Mouse (Mus musculus) intestine, embryonic 14.5 days (tissue): ENCODE data around the gene Veph1. TPM values are rescaled to one million over a fixed set of nuclear protein-coding genes. Genes with fewer than 3 reads are reported as not detected.
A peak's percentile ranks its signal among the peaks of the same experiment; 100 is the strongest.

Experiments used
- ATAC-seq: fragments of 200-750 bp; cut with Nextera tagmentation; replicated peaks from 2 replicates; pipeline ENCODE4 v1.8.0; 2017; ENCODE audit warnings: low read depth, moderate number of reproducible peaks, moderate TSS enrichment, moderate library complexity; ENCODE audit not compliant: low FRiP score, low TSS enrichment
- DNase-seq: peaks from one replicate; pipeline ENCODE4 v3.0.0-alpha.2; 2018; ENCODE audit warnings: low spot score
- H3K27ac ChIP-seq: fragments of 300-500 bp; sonication (generic); 2 replicates; pipeline ENCODE4 v1.5.1; 2014; ENCODE audit warnings: low read depth, mild to moderate bottlenecking, control low read depth
- H3K27me3 ChIP-seq: fragments of 300-500 bp; sonication (generic); replicated peaks from 2 replicates; pipeline ENCODE4 v1.6.1; 2014; ENCODE audit warnings: low read length, control low read depth; ENCODE audit not compliant: control insufficient read depth, insufficient read depth
- H3K36me3 ChIP-seq: fragments of 300-500 bp; sonication (generic); 2 replicates; pipeline ENCODE4 v1.6.1; 2014; ENCODE audit warnings: low read length, control low read depth; ENCODE audit not compliant: control insufficient read depth, insufficient read depth
- H3K4me1 ChIP-seq: fragments of 300-500 bp; sonication (generic); replicated peaks from 2 replicates; pipeline ENCODE4 v1.6.1; 2014; ENCODE audit warnings: low read length, control low read depth, mixed read lengths; ENCODE audit not compliant: control insufficient read depth, insufficient read depth
- H3K4me2 ChIP-seq: fragments of 300-500 bp; sonication (generic); 2 replicates; pipeline ENCODE4 v1.6.1; 2014; ENCODE audit warnings: low read length
- H3K4me3 ChIP-seq: fragments of 300-500 bp; sonication (generic); 2 replicates; pipeline ENCODE4 v1.5.1; 2014; ENCODE audit warnings: low read depth, low read length, control low read depth, mixed read lengths
- H3K9ac ChIP-seq: fragments of 300-500 bp; sonication (generic); 2 replicates; pipeline ENCODE4 v1.6.1; 2014; ENCODE audit warnings: mild to moderate bottlenecking, low read length
- H3K9me3 ChIP-seq: fragments of 300-500 bp; sonication (generic); 2 replicates; pipeline ENCODE4 v1.6.1; 2016; ENCODE audit warnings: low read length, control low read depth; ENCODE audit not compliant: control insufficient read depth
- WGBS: fragments of 180-500 bp; shearing (Covaris S2); extraction: QIAGEN DNeasy Blood & Tissue Kit; methylation state at CpG from one replicate; pipeline ENCODE4 v1.1.7; 2014; 5-methylcytosine and 5-hydroxymethylcytosine counted together
- polyA plus RNA-seq: library from polyadenylated mRNA; unstranded; fragments of >200 nt; fragmentation: Nextera tagmentation; extraction: Ambion mirVana; gene quantifications from 2 replicates; pipeline ENCODE4 v1.2.1, GENCODE M21; 2014

Gene Veph1
- polyA plus RNA-seq, 1 experiment from 2014 or later, result 0.35 TPM

DNA sequence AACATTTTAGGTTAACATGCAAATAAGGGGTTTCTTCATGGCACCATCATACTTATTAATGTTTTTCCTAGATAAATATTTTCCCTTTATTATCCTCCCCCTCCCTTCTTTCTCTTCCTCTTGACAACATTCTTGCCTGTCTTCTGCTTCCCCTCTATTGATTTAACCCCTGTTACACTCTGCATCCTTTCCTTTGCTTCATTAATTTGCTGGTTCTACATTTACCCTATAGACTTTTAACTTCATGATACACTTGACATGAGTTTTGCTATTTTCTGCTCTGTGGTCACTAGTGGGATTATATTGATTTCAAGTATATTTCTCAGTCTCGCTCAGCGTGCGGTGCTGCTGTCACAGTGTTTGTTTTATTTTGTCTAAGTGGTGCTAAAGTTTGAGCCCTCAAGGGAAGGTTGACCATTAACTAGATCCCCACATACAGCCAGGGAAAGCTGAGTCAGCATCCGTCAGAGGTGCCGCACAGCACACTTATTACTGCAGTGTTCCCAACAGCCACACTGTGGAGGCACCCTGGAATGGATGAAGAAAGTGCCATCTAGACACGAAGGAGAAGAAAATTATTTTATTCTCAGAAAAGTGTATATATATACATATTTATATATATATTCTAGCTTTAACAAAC lies 217.6 kb downstream of the Veph1 start:
- Histone ChIP-seq H3K9ac (no peak overlapping the region), H3K4me3 (no peak overlapping the region), H3K9me3 (no peaks in the 10 kb centered on the region), H3K27me3 (no peaks in the 10 kb centered on the region), H3K4me1 (0 out of 2 replicates have a peak, but pooled peaks cover 4% of the 10 kb centered on the region), H3K4me2 (no peak overlapping the region), H3K36me3 (no peaks in the 10 kb centered on the region), H3K27ac (no peak overlapping the region)
- no peak for DNase-seq
- ATAC-seq, result no peak
- WGBS, result 48% methylated on average over 6 of the region's 6 CpGs

DNA sequence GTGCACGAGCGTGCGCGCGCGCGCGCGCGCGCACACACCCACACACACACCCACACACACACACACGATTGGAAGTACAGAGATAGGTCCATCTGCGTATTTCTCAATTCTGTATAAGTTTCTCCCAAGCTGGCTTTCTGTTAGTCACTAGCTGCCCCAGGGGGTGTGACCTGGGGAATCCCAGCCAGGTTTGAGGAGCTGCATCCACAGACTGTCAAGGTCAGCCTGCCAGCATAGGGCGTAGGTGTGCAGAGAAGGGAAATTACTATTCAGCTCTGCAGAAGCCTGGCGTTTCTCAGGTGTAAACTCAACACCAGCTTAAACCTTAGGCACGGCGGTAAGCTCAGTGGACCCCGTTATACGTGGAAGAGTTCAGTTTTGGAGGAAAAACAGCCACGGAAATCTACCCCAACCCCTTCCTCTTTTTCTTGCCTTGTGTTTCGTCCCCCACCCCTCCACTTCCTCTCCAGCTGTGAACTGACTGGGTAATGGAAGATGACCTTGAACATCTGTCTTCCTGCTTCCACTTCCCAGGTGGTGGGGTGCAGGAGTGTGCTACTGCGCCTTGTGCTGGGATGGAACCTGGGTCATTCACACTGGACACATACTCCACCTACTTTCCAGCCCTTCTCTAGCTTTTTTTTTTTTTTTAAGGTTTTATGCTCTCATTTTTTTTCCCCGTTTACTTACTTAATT lies 218.5 kb downstream of the Veph1 start:
- Histone ChIP-seq H3K4me2 (no peak overlapping the region), H3K36me3 (no peaks in the 10 kb centered on the region), H3K4me3 (no peak overlapping the region), H3K27ac (no peak overlapping the region), H3K27me3 (no peaks in the 10 kb centered on the region), H3K9me3 (no peaks in the 10 kb centered on the region), H3K9ac (no peak overlapping the region), H3K4me1 (0 out of 2 replicates have a peak, but pooled peaks cover 4% of the 10 kb centered on the region)
- no peak for ATAC-seq
- 85% methylated on average over 23 of the region's 23 CpGs for WGBS
- DNase-seq, result no peak

DNA sequence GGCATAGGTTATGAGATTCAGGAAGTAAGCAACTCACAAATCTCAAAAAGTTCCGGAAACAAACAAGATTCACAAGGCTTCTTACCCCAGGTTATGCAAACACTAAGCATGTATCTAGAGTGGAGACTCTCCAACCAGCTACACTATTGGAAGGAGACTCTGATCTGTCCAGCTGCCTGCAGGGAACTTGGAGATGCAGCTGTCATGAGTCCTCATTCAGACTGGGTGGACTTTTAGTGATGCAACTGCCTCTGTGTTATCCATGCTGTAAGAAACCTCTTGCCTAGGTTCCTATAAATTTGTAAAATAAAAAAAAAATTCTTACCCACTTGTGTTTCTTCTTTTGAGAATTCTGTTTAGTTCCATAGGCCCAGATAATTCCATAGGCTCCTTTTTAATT lies 226.4 kb downstream of the Veph1 start:
- 95% methylated on average over 1 of the region's 1 CpGs for WGBS

DNA sequence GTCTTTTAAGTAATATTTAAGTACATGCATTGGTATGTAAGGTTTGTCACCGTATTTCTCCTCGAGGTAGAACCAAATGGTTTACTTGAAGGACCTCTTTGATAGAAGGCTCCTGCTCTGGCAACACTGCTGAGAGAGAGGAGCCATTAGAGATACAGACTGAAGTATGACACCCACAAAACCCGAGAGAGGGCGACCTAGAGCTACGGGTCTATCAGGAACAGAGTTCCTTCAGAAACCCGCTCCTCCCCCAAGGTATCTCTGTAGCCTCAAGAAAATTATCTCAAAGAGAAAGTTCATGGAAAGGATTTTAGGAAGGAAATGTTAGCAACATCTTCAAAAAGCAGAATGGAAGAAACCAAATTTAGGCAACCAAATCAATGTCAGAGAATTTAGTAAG lies 232.8 kb downstream of the Veph1 start:
- H3K4me3 ChIP-seq, result no peak overlapping the region
- H3K9ac ChIP-seq, result no peak overlapping the region
- DNase-seq (no peak), ATAC-seq (no peak)
- H3K4me2 ChIP-seq, result no peak overlapping the region
- H3K27me3 ChIP-seq, result no peaks in the 10 kb centered on the region
- H3K9me3 ChIP-seq, result no peaks in the 10 kb centered on the region
- peaks cover 14% of the 10 kb centered on the region for H3K4me1 ChIP-seq
- H3K27ac ChIP-seq, result no peak overlapping the region
- 50% methylated on average over 6 of the region's 6 CpGs for WGBS
- H3K36me3 ChIP-seq, result no peaks in the 10 kb centered on the region

More for the DNA sequence above, 226.4 kb downstream of the Veph1 start:
- ATAC-seq (no peak), DNase-seq (no peak)
- Histone ChIP-seq H3K9me3 (no peaks in the 10 kb centered on the region), H3K27me3 (no peaks in the 10 kb centered on the region), H3K9ac (no peak overlapping the region), H3K4me3 (no peak overlapping the region), H3K36me3 (no peaks in the 10 kb centered on the region), H3K4me2 (no peak overlapping the region), H3K27ac (no peak overlapping the region), H3K4me1 (no peaks in the 10 kb centered on the region)

DNA sequence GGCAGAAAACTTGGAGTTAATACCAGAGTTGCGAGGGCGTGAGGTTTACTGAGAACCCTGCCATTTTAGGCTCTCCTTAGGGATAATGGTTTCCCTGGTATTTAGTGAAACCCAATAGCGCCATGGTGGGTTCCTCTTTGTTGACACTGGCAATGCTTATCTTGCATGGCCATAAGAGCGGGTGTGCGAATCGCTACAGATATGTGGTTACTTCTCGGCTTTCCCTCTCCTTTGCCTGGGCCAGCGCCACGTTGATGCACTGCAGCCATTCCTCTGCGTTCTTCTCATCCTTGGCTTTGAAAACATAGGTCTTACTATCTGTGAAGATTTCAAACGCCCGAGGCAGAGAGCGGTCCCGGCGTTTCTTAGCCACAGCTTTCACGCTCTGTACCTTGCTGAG lies 239.7 kb downstream of the Veph1 start:
- no peak for DNase-seq
- Histone ChIP-seq H3K36me3 (no peaks in the 10 kb centered on the region), H3K4me1 (peaks cover 10% of the 10 kb centered on the region), H3K4me2 (no peak overlapping the region), H3K9me3 (no peaks in the 10 kb centered on the region), H3K27me3 (no peaks in the 10 kb centered on the region), H3K27ac (no peak overlapping the region), H3K4me3 (no peak overlapping the region), H3K9ac (no peak overlapping the region)
- ATAC-seq, result no peak
- WGBS, result 95% methylated on average over 16 of the region's 16 CpGs

DNA sequence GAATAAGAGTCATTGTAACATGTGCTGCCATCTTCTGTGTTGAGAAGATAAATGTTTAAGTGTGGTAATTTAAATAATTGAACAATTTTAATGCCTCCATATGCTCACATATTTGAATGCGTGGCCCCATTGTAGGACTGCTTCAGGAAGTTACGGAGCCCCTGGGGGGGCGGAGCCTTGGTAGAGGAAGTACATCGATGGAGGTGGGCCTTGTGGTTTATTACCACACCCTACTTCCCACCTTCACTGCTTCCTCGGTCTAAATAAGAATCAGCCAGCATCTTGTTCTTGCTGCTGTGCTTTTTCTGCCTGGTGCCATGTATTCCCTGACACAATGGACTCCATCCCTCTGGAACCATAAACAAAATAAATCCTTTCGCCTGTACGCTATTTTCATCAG lies 241.0 kb downstream of the Veph1 start:
- H3K4me1 ChIP-seq, result peaks cover 9% of the 10 kb centered on the region; the same call in 1 of the 2 replicates
- no peaks in the 10 kb centered on the region for H3K27me3 ChIP-seq
- no peak overlapping the region for H3K4me3 ChIP-seq
- no peaks in the 10 kb centered on the region for H3K36me3 ChIP-seq
- no peak overlapping the region for H3K4me2 ChIP-seq
- H3K9ac ChIP-seq, result no peak overlapping the region
- ATAC-seq, result no peak
- DNase-seq, result no peak
- 97% methylated on average over 7 of the region's 7 CpGs for WGBS
- H3K27ac ChIP-seq, result no peak overlapping the region
- no peaks in the 10 kb centered on the region for H3K9me3 ChIP-seq

DNA sequence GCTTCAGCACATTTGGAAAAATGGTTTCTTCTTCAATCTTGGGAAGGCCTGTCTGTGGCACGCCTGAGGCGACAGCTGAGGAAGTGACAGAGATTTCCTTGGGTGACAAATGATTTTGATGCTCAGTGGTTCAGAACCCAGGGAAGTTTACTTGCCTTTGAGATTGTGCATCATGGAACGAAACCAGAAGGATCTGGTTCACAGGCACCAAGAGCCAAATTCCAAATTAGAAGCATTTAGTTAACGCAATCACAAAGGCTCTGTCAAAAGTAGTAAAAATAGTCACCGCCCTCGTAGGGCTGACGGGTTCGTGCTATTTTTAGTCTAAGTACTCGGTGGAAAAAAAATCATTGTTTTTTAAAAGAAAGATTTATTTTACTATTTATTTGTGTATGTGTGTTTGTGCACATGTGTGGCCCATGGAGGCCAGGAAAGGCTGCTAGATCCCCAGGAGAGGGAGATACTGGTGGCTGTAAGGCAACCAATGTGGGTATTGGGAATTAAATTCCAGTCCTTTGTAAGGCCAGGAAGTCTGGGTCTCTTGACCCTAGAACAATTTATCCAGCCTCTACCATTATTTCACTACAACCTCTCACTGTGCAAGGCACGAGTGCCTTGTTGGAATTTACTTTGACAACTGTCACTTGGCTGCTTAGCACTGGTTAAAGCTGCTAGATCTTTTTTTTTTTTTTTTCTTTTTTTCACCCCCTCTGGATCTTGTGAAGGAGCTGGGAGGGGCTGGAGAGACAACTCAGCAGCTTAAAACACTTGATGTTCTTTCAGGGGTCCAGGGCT lies 246.3 kb downstream of the Veph1 start:
- no peak for ATAC-seq
- WGBS, result 67% methylated on average over 10 of the region's 10 CpGs

DNA sequence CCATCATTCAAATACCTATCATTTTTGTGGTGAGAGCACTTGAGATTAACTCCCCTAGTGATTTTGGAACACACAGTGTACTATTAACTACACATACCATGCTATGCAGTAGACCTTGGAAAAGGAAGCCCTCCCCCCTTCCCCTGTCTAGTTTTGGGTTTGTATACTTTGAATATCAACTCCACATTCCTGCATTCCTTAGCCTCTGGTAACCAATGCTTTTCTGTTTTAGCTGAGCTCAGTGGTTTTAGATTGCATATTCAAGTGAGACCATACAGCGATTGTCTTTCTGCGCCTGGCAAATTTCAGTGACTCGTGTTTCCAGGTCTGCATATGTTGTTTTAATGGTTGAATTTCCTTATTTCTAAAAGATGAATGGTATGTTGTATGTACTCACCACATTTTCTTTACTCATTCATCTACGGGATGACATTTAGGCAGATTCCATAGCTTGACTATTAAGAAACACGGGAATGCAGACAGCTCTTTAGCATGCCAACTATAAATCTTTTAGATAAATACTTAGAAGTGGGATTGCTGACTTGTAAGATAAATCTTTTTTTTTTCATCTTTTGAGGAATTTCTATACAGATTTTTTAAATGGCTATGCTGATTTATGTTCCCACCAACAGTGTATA lies 255.7 kb downstream of the Veph1 start:
- 23% methylated on average over 5 of the region's 5 CpGs for WGBS
- H3K36me3 ChIP-seq, result no peaks in the 10 kb centered on the region
- no peak overlapping the region for H3K4me3 ChIP-seq
- peaks cover 6% of the 10 kb centered on the region for H3K4me1 ChIP-seq
- no peak overlapping the region for H3K4me2 ChIP-seq
- H3K27ac ChIP-seq, result 0 out of 2 replicates have a peak overlapping the region, but pooled peaks have one; percentile 1
- no peaks in the 10 kb centered on the region for H3K9me3 ChIP-seq
- ATAC-seq (peak; percentile 81), DNase-seq (no peak)
- no peak overlapping the region for H3K9ac ChIP-seq
- H3K27me3 ChIP-seq, result no peaks in the 10 kb centered on the region

More for the DNA sequence above, 246.3 kb downstream of the Veph1 start:
- DNase-seq, result no peak
- Histone ChIP-seq H3K9me3 (no peaks in the 10 kb centered on the region), H3K36me3 (no peaks in the 10 kb centered on the region), H3K9ac (no peak overlapping the region), H3K4me2 (no peak overlapping the region), H3K4me3 (no peak overlapping the region), H3K27me3 (no peaks in the 10 kb centered on the region), H3K4me1 (no peaks in the 10 kb centered on the region), H3K27ac (no peak overlapping the region)
